Mouse (Mus musculus) heart, embryonic 10.5 days (tissue): ENCODE measurements around the gene Tfcp2. TPM values are rescaled to one million over a fixed set of nuclear protein-coding genes. Genes with fewer than 3 reads are reported as not detected.
A peak's percentile ranks its signal among the peaks of the same experiment; 100 is the strongest.
"Not testable (repeated sequence)": the region's sequence is repeated elsewhere in the genome, so short reads cannot be mapped to it uniquely, and the experiment has no call there.

Source experiments
- DNase-seq: peaks from one replicate; pipeline ENCODE4 v3.0.0-alpha.2; 2017; ENCODE audit warnings: low spot score
- H3K27ac ChIP-seq: fragments of 300-500 bp; sonication (generic); 2 replicates; pipeline ENCODE4 v1.5.1; 2016; ENCODE audit warnings: mild to moderate bottlenecking
- H3K27me3 ChIP-seq: fragments of 300-500 bp; sonication (generic); 2 replicates; pipeline ENCODE4 v1.6.1; 2016; ENCODE audit warnings: mild to moderate bottlenecking; ENCODE audit not compliant: poor library complexity, insufficient read depth, severe bottlenecking
- H3K36me3 ChIP-seq: fragments of 300-500 bp; sonication (generic); 2 replicates; pipeline ENCODE4 v1.6.1; 2016; ENCODE audit warnings: mild to moderate bottlenecking, moderate library complexity
- H3K4me1 ChIP-seq: fragments of 300-500 bp; sonication (generic); 2 replicates; pipeline ENCODE4 v1.6.1; 2016; ENCODE audit warnings: mild to moderate bottlenecking
- H3K4me3 ChIP-seq: fragments of 300-500 bp; sonication (generic); 2 replicates; pipeline ENCODE4 v1.5.1; 2016; ENCODE audit warnings: mild to moderate bottlenecking, moderate library complexity
- H3K9me3 ChIP-seq: fragments of 300-500 bp; sonication (generic); 2 replicates; pipeline ENCODE4 v1.6.1; 2016; ENCODE audit warnings: mild to moderate bottlenecking, moderate library complexity
- WGBS: fragments of 180-500 bp; shearing (Covaris S2); methylation state at CpG from one replicate; pipeline ENCODE4 v1.1.7; 2016; 5-methylcytosine and 5-hydroxymethylcytosine counted together
- polyA plus RNA-seq: library from polyadenylated mRNA; unstranded; fragments of >200 nt; fragmentation: Nextera tagmentation; extraction: Ambion mirVana; gene quantifications from 2 replicates; pipeline ENCODE4 v1.2.1, GENCODE M21; 2016

Tfcp2 gene
- polyA plus RNA-seq, 1 experiment from 2014 or later = 22.4 TPM

- not testable (repeated sequence) for DNase-seq, H3K4me1 ChIP-seq, H3K27ac ChIP-seq, H3K9me3 ChIP-seq, H3K4me3 ChIP-seq, H3K27me3 ChIP-seq
- peaks cover 50% of the 10 kb centered on the region for H3K36me3 ChIP-seq
- 94% methylated on average over 14 of the region's 14 CpGs for WGBS
Observed at GRCm38 (mm10) chr15:100543651-100544030, 8.2 kb downstream of the Tfcp2 start.

GRCm38 (mm10) chr15:100542876-100543650 lies 8.7 kb downstream of the Tfcp2 start:
- H3K9me3 ChIP-seq, H3K27ac ChIP-seq, H3K27me3 ChIP-seq, H3K4me1 ChIP-seq, DNase-seq, H3K4me3 ChIP-seq: not testable (repeated sequence)
- peaks cover 44% of the 10 kb centered on the region for H3K36me3 ChIP-seq
- 95% methylated on average over 28 of the region's 28 CpGs for WGBS

GRCm38 (mm10) chr15:100541426-100541825 lies 10.4 kb downstream of the Tfcp2 start:
- 90% methylated on average over 4 of the region's 4 CpGs for WGBS
- Histone ChIP-seq H3K9me3 (no peaks in the 10 kb centered on the region), H3K27ac (no peak overlapping the region), H3K36me3 (peaks cover 35% of the 10 kb centered on the region), H3K4me1 (no peaks in the 10 kb centered on the region), H3K27me3 (no peaks in the 10 kb centered on the region), H3K4me3 (no peak overlapping the region)
- DNase-seq = peak; percentile 55

- H3K9me3 ChIP-seq = not testable (repeated sequence)
- 49% methylated on average over 1 of the region's 1 CpGs for WGBS
- peaks cover 35% of the 10 kb centered on the region for H3K36me3 ChIP-seq
Observed at GRCm38 (mm10) chr15:100541001-100541400, 10.8 kb downstream of the Tfcp2 start.

GRCm38 (mm10) chr15:100539411-100539810 lies 12.4 kb downstream of the Tfcp2 start:
- no peak overlapping the region for H3K4me3 ChIP-seq
- H3K9me3 ChIP-seq = no peaks in the 10 kb centered on the region
- H3K36me3 ChIP-seq = peaks cover 45% of the 10 kb centered on the region
- no peaks in the 10 kb centered on the region for H3K27me3 ChIP-seq
- DNase-seq = peak; percentile 66
- H3K27ac ChIP-seq = no peak overlapping the region
- 92% methylated on average over 9 of the region's 9 CpGs for WGBS
- H3K4me1 ChIP-seq = no peaks in the 10 kb centered on the region

More at GRCm38 (mm10) chr15:100541001-100541400, 10.8 kb downstream of the Tfcp2 start:
- H3K27me3 ChIP-seq, H3K4me1 ChIP-seq, H3K4me3 ChIP-seq, H3K27ac ChIP-seq, DNase-seq: not testable (repeated sequence)

GRCm38 (mm10) chr15:100537913-100538312 lies 13.9 kb downstream of the Tfcp2 start:
- WGBS = 78% methylated on average over 6 of the region's 6 CpGs
- H3K36me3 ChIP-seq = peaks cover 42% of the 10 kb centered on the region
- DNase-seq = peak; percentile 17

GRCm38 (mm10) chr15:100527900-100528299 lies 23.9 kb downstream of the Tfcp2 start:
- Histone ChIP-seq H3K27ac (no peak overlapping the region), H3K4me3 (no peak overlapping the region), H3K27me3 (no peaks in the 10 kb centered on the region), H3K9me3 (no peaks in the 10 kb centered on the region), H3K4me1 (no peaks in the 10 kb centered on the region), H3K36me3 (peaks cover 17% of the 10 kb centered on the region)
- DNase-seq = no peak
- WGBS = 64% methylated on average over 5 of the region's 5 CpGs

More at GRCm38 (mm10) chr15:100537913-100538312, 13.9 kb downstream of the Tfcp2 start:
- Histone ChIP-seq H3K9me3 (no peaks in the 10 kb centered on the region), H3K27ac (no peak overlapping the region), H3K27me3 (no peaks in the 10 kb centered on the region), H3K4me3 (no peak overlapping the region), H3K4me1 (no peaks in the 10 kb centered on the region)

GRCm38 (mm10) chr15:100525405-100525804 lies 26.4 kb downstream of the Tfcp2 start:
- no peaks in the 10 kb centered on the region for H3K9me3 ChIP-seq
- no peak overlapping the region for H3K27ac ChIP-seq
- peak; percentile 63 for DNase-seq
- H3K4me3 ChIP-seq = no peak overlapping the region
- no peaks in the 10 kb centered on the region for H3K4me1 ChIP-seq
- WGBS = 91% methylated on average over 14 of the region's 14 CpGs
- H3K36me3 ChIP-seq = peaks cover 30% of the 10 kb centered on the region
- no peaks in the 10 kb centered on the region for H3K27me3 ChIP-seq

- DNase-seq = peak; percentile 60
- Histone ChIP-seq H3K9me3 (no peaks in the 10 kb centered on the region), H3K27me3 (no peaks in the 10 kb centered on the region), H3K4me3 (no peak overlapping the region), H3K27ac (no peak overlapping the region), H3K36me3 (peaks cover 53% of the 10 kb centered on the region), H3K4me1 (no peaks in the 10 kb centered on the region)
- WGBS = 88% methylated on average over 14 of the region's 14 CpGs
Observed at GRCm38 (mm10) chr15:100520306-100520705, 31.5 kb downstream of the Tfcp2 start.

- peaks cover 72% of the 10 kb centered on the region for H3K36me3 ChIP-seq
- 89% methylated on average over 2 of the region's 2 CpGs for WGBS
Observed at GRCm38 (mm10) chr15:100515121-100515520, 36.7 kb downstream of the Tfcp2 start.

GRCm38 (mm10) chr15:100513387-100513786 lies 38.4 kb downstream of the Tfcp2 start:
- 69% methylated on average over 4 of the region's 4 CpGs for WGBS
- Histone ChIP-seq H3K27me3 (no peaks in the 10 kb centered on the region), H3K4me1 (peaks cover 5% of the 10 kb centered on the region; the same call in 1 of the 2 replicates), H3K4me3 (no peak overlapping the region), H3K27ac (no peak overlapping the region), H3K36me3 (peaks cover 74% of the 10 kb centered on the region), H3K9me3 (no peaks in the 10 kb centered on the region)
- no peak for DNase-seq

More at GRCm38 (mm10) chr15:100515121-100515520, 36.7 kb downstream of the Tfcp2 start:
- Histone ChIP-seq H3K4me1 (peaks cover 5% of the 10 kb centered on the region; the same call in 1 of the 2 replicates), H3K4me3 (no peak overlapping the region), H3K9me3 (no peaks in the 10 kb centered on the region), H3K27me3 (no peaks in the 10 kb centered on the region), H3K27ac (no peak overlapping the region)
- DNase-seq = no peak

GRCm38 (mm10) chr15:100510072-100510471 lies 41.7 kb downstream of the Tfcp2 start:
- H3K4me3 ChIP-seq = no peak overlapping the region
- H3K36me3 ChIP-seq = peaks cover 84% of the 10 kb centered on the region
- no peak overlapping the region for H3K27ac ChIP-seq
- no peak for DNase-seq
- WGBS = 88% methylated on average over 11 of the region's 11 CpGs
- H3K4me1 ChIP-seq = peaks cover 5% of the 10 kb centered on the region; the same call in 1 of the 2 replicates
- H3K27me3 ChIP-seq = no peaks in the 10 kb centered on the region
- H3K9me3 ChIP-seq = no peaks in the 10 kb centered on the region

- Histone ChIP-seq H3K4me3 (no peak overlapping the region), H3K36me3 (peaks cover 84% of the 10 kb centered on the region), H3K27me3 (no peaks in the 10 kb centered on the region), H3K4me1 (peaks cover 16% of the 10 kb centered on the region), H3K9me3 (no peaks in the 10 kb centered on the region), H3K27ac (no peak overlapping the region)
- WGBS = 88% methylated on average over 13 of the region's 13 CpGs
- DNase-seq = no peak
Observed at GRCm38 (mm10) chr15:100508454-100509167, 43.2 kb downstream of the Tfcp2 start.
